Mouse (Mus musculus) midbrain, embryonic 14.5 days (tissue): ENCODE measurements around the gene Slain1. TPM values are rescaled to one million over a fixed set of nuclear protein-coding genes. Genes with fewer than 3 reads are reported as not detected.

Experiments
- ATAC-seq: fragments of 200-750 bp; cut with Nextera tagmentation; 2 replicates; pipeline ENCODE4 v1.8.0; 2017; ENCODE audit warnings: moderate number of reproducible peaks, moderate library complexity; ENCODE audit not compliant: low FRiP score, low TSS enrichment
- DNase-seq: peaks from one replicate; pipeline ENCODE4 v3.0.0-alpha.2; 2015
- H3K27ac ChIP-seq: fragments of 300-500 bp; sonication (generic); replicated peaks from 2 replicates; pipeline ENCODE4 v1.5.1; 2014; ENCODE audit warnings: mild to moderate bottlenecking, low read depth, low read length, moderate library complexity
- H3K27me3 ChIP-seq: fragments of 300-500 bp; sonication (generic); 2 replicates; pipeline ENCODE4 v1.6.1; 2014; ENCODE audit warnings: low read length, control low read depth, mixed read lengths; ENCODE audit not compliant: control insufficient read depth, insufficient read depth
- H3K36me3 ChIP-seq: fragments of 300-500 bp; sonication (generic); 2 replicates; pipeline ENCODE4 v1.6.1; 2014; ENCODE audit warnings: low read length, control low read depth; ENCODE audit not compliant: control insufficient read depth, insufficient read depth
- H3K4me1 ChIP-seq: fragments of 300-500 bp; sonication (generic); 2 replicates; pipeline ENCODE4 v1.6.1; 2014; ENCODE audit warnings: mild to moderate bottlenecking, antibody characterized with exemption, low read length, control low read depth; ENCODE audit not compliant: control insufficient read depth, insufficient read depth
- H3K4me2 ChIP-seq: fragments of 300-500 bp; sonication (generic); 2 replicates; pipeline ENCODE4 v1.6.1; 2014; ENCODE audit warnings: mild to moderate bottlenecking, low read length, moderate library complexity
- H3K4me3 ChIP-seq: fragments of 300-500 bp; sonication (generic); replicated peaks from 2 replicates; pipeline ENCODE4 v1.5.1; 2014; ENCODE audit warnings: low read depth, low read length
- H3K9ac ChIP-seq: fragments of 300-500 bp; sonication (generic); replicated peaks from 2 replicates; pipeline ENCODE4 v1.6.1; 2014; ENCODE audit warnings: mild to moderate bottlenecking, low read length, moderate library complexity
- H3K9me3 ChIP-seq: fragments of 300-500 bp; sonication (generic); 2 replicates; pipeline ENCODE4 v1.6.1; 2016; ENCODE audit warnings: low read length, control low read depth, mixed read lengths; ENCODE audit not compliant: control insufficient read depth
- WGBS: fragments of 180-500 bp; shearing (Covaris S2); extraction: QIAGEN DNeasy Blood & Tissue Kit; methylation state at CpG from one replicate; pipeline ENCODE4 v1.1.7; 2014; 5-methylcytosine and 5-hydroxymethylcytosine counted together
- polyA plus RNA-seq: library from polyadenylated mRNA; unstranded; fragments of >200 nt; fragmentation: Nextera tagmentation; extraction: Ambion mirVana; gene quantifications from 2 replicates; pipeline ENCODE4 v1.2.1, GENCODE M21; 2014

The Slain1 gene
- polyA plus RNA-seq, 1 experiment from 2014 or later = 30.8 TPM

- ATAC-seq = no peak
- 35% methylated on average over 3 of the region's 3 CpGs for WGBS
Observed at GRCm38 (mm10) chr14:103643933-103644332, 6.1 kb upstream of the Slain1 start.

GRCm38 (mm10) chr14:103647981-103648380 is 2.0 kb upstream of the Slain1 start:
- no peak overlapping the region for H3K4me3 ChIP-seq
- DNase-seq (peak; percentile 51), ATAC-seq (no peak)
- H3K27me3 ChIP-seq = no peaks in the 10 kb centered on the region
- WGBS = 43% methylated on average over 2 of the region's 2 CpGs
- no peak overlapping the region for H3K27ac ChIP-seq
- H3K9me3 ChIP-seq = no peaks in the 10 kb centered on the region
- H3K9ac ChIP-seq = no peak overlapping the region
- H3K4me1 ChIP-seq = peaks cover 33% of the 10 kb centered on the region
- H3K4me2 ChIP-seq = no peak overlapping the region; the same call in 1 of the 2 replicates
- no peaks in the 10 kb centered on the region for H3K36me3 ChIP-seq

More at GRCm38 (mm10) chr14:103643933-103644332, 6.1 kb upstream of the Slain1 start:
- Histone ChIP-seq H3K4me2 (no peak overlapping the region), H3K27ac (no peak overlapping the region), H3K9me3 (no peaks in the 10 kb centered on the region), H3K4me3 (no peak overlapping the region), H3K4me1 (peaks cover 9% of the 10 kb centered on the region), H3K27me3 (no peaks in the 10 kb centered on the region), H3K36me3 (no peaks in the 10 kb centered on the region), H3K9ac (no peak overlapping the region)
- no peak for DNase-seq

GRCm38 (mm10) chr14:103648623-103649255 is 1.3 kb upstream of the Slain1 start:
- 30% methylated on average over 12 of the region's 12 CpGs for WGBS
- Histone ChIP-seq H3K27ac (no peak overlapping the region; the same call in 1 of the 2 replicates), H3K9me3 (no peaks in the 10 kb centered on the region), H3K4me1 (peaks cover 41% of the 10 kb centered on the region), H3K36me3 (no peaks in the 10 kb centered on the region), H3K27me3 (no peaks in the 10 kb centered on the region), H3K9ac (no peak overlapping the region), H3K4me3 (no peak overlapping the region), H3K4me2 (peak overlapping the region; percentile 73)
- DNase-seq = peak; percentile 82
- no peak for ATAC-seq

- peaks cover 46% of the 10 kb centered on the region for H3K4me1 ChIP-seq
- H3K4me3 ChIP-seq = peak overlapping the region; percentile 97
Observed at GRCm38 (mm10) chr14:103649302-103649701, 726 bp upstream of the Slain1 start.

GRCm38 (mm10) chr14:103650413-103651101 is 529 bp downstream of the Slain1 start:
- H3K27me3 ChIP-seq = no peaks in the 10 kb centered on the region
- peak; percentile 86 for DNase-seq
- under 1% methylated on average over 55 of the region's 67 CpGs for WGBS
- H3K4me2 ChIP-seq = peak overlapping the region; percentile 73
- no peaks in the 10 kb centered on the region for H3K9me3 ChIP-seq
- H3K9ac ChIP-seq = peak overlapping the region; percentile 99
- H3K4me1 ChIP-seq = peaks cover 53% of the 10 kb centered on the region
- ATAC-seq = peak; percentile 79
- H3K36me3 ChIP-seq = no peaks in the 10 kb centered on the region
- H3K27ac ChIP-seq = peak overlapping the region; percentile 99
- H3K4me3 ChIP-seq = peak overlapping the region; percentile 97

More at GRCm38 (mm10) chr14:103649302-103649701, 726 bp upstream of the Slain1 start:
- peak overlapping the region; percentile 99; the same call in 1 of the 2 replicates for H3K9ac ChIP-seq
- DNase-seq (no peak), ATAC-seq (no peak)
- no peaks in the 10 kb centered on the region for H3K27me3 ChIP-seq
- H3K36me3 ChIP-seq = no peaks in the 10 kb centered on the region
- no peak overlapping the region for H3K27ac ChIP-seq
- WGBS = 40% methylated on average over 4 of the region's 4 CpGs
- no peaks in the 10 kb centered on the region for H3K9me3 ChIP-seq
- H3K4me2 ChIP-seq = peak overlapping the region; percentile 73

- WGBS = 3% methylated on average over 11 of the region's 11 CpGs
- H3K4me3 ChIP-seq = peak overlapping the region; percentile 97
- H3K9ac ChIP-seq = peak overlapping the region; percentile 99
- ATAC-seq (peak; percentile 10; the same call in 1 of the 2 replicates), DNase-seq (peak; percentile 73)
- no peaks in the 10 kb centered on the region for H3K27me3 ChIP-seq
- H3K9me3 ChIP-seq = no peaks in the 10 kb centered on the region
- H3K4me2 ChIP-seq = peak overlapping the region; percentile 73
- H3K4me1 ChIP-seq = peaks cover 59% of the 10 kb centered on the region
- H3K36me3 ChIP-seq = no peaks in the 10 kb centered on the region
- H3K27ac ChIP-seq = peak overlapping the region; percentile 99
Observed at GRCm38 (mm10) chr14:103651106-103651505, 1.1 kb downstream of the Slain1 start.

- H3K9ac ChIP-seq = peak overlapping the region; percentile 99
- peaks cover 61% of the 10 kb centered on the region for H3K4me1 ChIP-seq
- 43% methylated on average over 2 of the region's 2 CpGs for WGBS
- peak overlapping the region; percentile 73 for H3K4me2 ChIP-seq
- no peaks in the 10 kb centered on the region for H3K9me3 ChIP-seq
- H3K27me3 ChIP-seq = no peaks in the 10 kb centered on the region
- H3K27ac ChIP-seq = peak overlapping the region; percentile 99; the same call in 1 of the 2 replicates
- peak overlapping the region; percentile 97 for H3K4me3 ChIP-seq
- ATAC-seq (no peak), DNase-seq (no peak)
- H3K36me3 ChIP-seq = no peaks in the 10 kb centered on the region
Observed at GRCm38 (mm10) chr14:103651562-103651961, 1.5 kb downstream of the Slain1 start.

GRCm38 (mm10) chr14:103652524-103652923 is 2.5 kb downstream of the Slain1 start:
- peak overlapping the region; percentile 97; the same call in 1 of the 2 replicates for H3K4me3 ChIP-seq
- H3K9me3 ChIP-seq = no peaks in the 10 kb centered on the region
- WGBS = 68% methylated on average over 5 of the region's 5 CpGs
- ATAC-seq = no peak
- no peak overlapping the region for H3K9ac ChIP-seq
- no peak for DNase-seq
- no peak overlapping the region for H3K27ac ChIP-seq
- peak overlapping the region; percentile 73 for H3K4me2 ChIP-seq
- H3K36me3 ChIP-seq = peaks cover 1% of the 10 kb centered on the region; the same call in 1 of the 2 replicates
- no peaks in the 10 kb centered on the region for H3K27me3 ChIP-seq
- H3K4me1 ChIP-seq = peaks cover 63% of the 10 kb centered on the region
